Comparison of ENCODE assay signal across 8 mouse cellular contexts in genomic region chr11:113749749-113750351, GRCm38 (mm10). TPM values are rescaled to one million over a fixed set of nuclear protein-coding genes. Genes with fewer than 3 reads are reported as not detected.
A peak's percentile ranks its signal among the peaks of the same experiment; 100 is the strongest.
DNase-seq lines count a peak whose midpoint lies in the region; ATAC-seq and TF ChIP-seq lines count a peak whose summit lies in the region.

No protein-coding gene starts in this region.

- no peak for ATAC-seq in cerebellum, adult (ENCODE audit: insufficient number of reproducible peaks, low FRiP score, low TSS enrichment)

- TF ChIP-seq CTCF in bone marrow macrophage, adult 2 months (IDR thresholded peaks at IDR 0.05; ENCODE audit: low read depth, low read length) = no peak
- TF ChIP-seq CTCF in olfactory bulb, adult 2 months (IDR thresholded peaks at IDR 0.05; ENCODE audit: insufficient read depth, low read depth, low read length) = no peak

- 50% methylated on average over 9 of the region's 9 CpGs for WGBS in olfactory bulb, adult 2 months

- TF ChIP-seq POLR2A in bone marrow macrophage, adult 2 months (IDR thresholded peaks at IDR 0.05; ENCODE audit: borderline replicate concordance, low read depth, low read length) = no peak
- TF ChIP-seq POLR2A in olfactory bulb, adult 2 months (IDR thresholded peaks at IDR 0.05; ENCODE audit: insufficient read depth, low read depth, low read length) = no peak

- peaks cover 31% of the 10 kb centered on the region for H3K4me1 ChIP-seq in bone marrow macrophage, adult 2 months (ENCODE audit: control insufficient read depth, insufficient read depth, low read length)
- peaks cover 37% of the 10 kb centered on the region for H3K4me1 ChIP-seq in olfactory bulb, adult 2 months (ENCODE audit: control insufficient read depth, insufficient read depth, low read length)

- peak overlapping the region; percentile 89 for H3K4me3 ChIP-seq in bone marrow macrophage, adult 2 months (ENCODE audit: insufficient read depth, low read length)
- peak overlapping the region; percentile 70 for H3K4me3 ChIP-seq in olfactory bulb, adult 2 months (ENCODE audit: insufficient read depth, low read depth, low read length)

- no peak overlapping the region for H3K27ac ChIP-seq in bone marrow macrophage, adult 2 months (ENCODE audit: insufficient read depth, low read depth, low read length)
- H3K27ac ChIP-seq in olfactory bulb, adult 2 months (ENCODE audit: insufficient read depth, low read depth, low read length) = peak overlapping the region; percentile 40; the same call in 1 of the 2 replicates

- intact Hi-C loops in left cerebral cortex, postnatal 4 days (cut with DNase I) = loop anchor here (5.0 kb wide), 1 partner anchor 62 kb away; no protein-coding TSS in a partner anchor
- intact Hi-C loops in left cerebral cortex, postnatal 14 days (cut with DNase I) = loop anchor here (2.0 to 5.0 kb wide), 2 partner anchors 38 to 61 kb away; partner anchors contain the start of gene Cpsf4l

- DNase-seq in left cerebral cortex, postnatal 4 days = peak; percentile 56
- DNase-seq in left cerebral cortex, postnatal 14 days (ENCODE audit: low spot score in 2 of 2) = no peak
- DNase-seq in forelimb bud, embryonic 11.5 days (ENCODE audit: low read depth, low spot score) = peak; percentile 68
- DNase-seq in liver = peak; percentile 83
- no peak for DNase-seq in gastrocnemius, postnatal 10 days

RNA-seq across cellular contexts. Expression of gene Cdc42ep4, which starts 1.8 kb away (rescaled TPM):
- 10 to 100 TPM; 53.1 to 53.4 TPM for total RNA-seq in left cerebral cortex, postnatal 4 days (2021)
- 10 to 100 TPM; 35.4 to 43.3 TPM for total RNA-seq in left cerebral cortex, postnatal 14 days (2021)
- polyA plus RNA-seq in bone marrow macrophage, adult 2 months (2012; ENCODE audit: insufficient read depth, insufficient read length, missing spikeins) = 18.3 and 20.9 TPM in 2 replicates
- polyA plus RNA-seq in olfactory bulb, adult 2 months (2012; ENCODE audit: insufficient read depth, insufficient read length, low replicate concordance, missing spikeins) = not detected in 2 replicates
- 10 to 100 TPM; 19.1 to 22.0 TPM for total RNA-seq in gastrocnemius, postnatal 10 days (2021)

RNA-seq across cellular contexts. Expression of gene Cpsf4l, which starts 40.0 kb away (rescaled TPM):
- not detected for total RNA-seq in left cerebral cortex, postnatal 4 days (2021)
- total RNA-seq in left cerebral cortex, postnatal 14 days (2021) = under 1 TPM in 1 of 2 experiments, not detected in 1; 0.33 TPM
- polyA plus RNA-seq in bone marrow macrophage, adult 2 months (2012; ENCODE audit: insufficient read depth, insufficient read length, missing spikeins) = not detected in 2 replicates
- not detected in 2 replicates for polyA plus RNA-seq in olfactory bulb, adult 2 months (2012; ENCODE audit: insufficient read depth, insufficient read length, low replicate concordance, missing spikeins)
- not detected for total RNA-seq in gastrocnemius, postnatal 10 days (2021)

Comparison
In these comparisons a context has a peak if more than half of its experiments do, and no peak if none do; other contexts are left out.
1. DNase-seq: peak in left cerebral cortex, postnatal 4 days (single experiment), forelimb bud, embryonic 11.5 days (single experiment) and liver (single experiment); none in left cerebral cortex, postnatal 14 days (0 of 2) and gastrocnemius, postnatal 10 days (single experiment).